Mouse (Mus musculus) thymus, adult 2 months (tissue): Measurements from ENCODE around the gene Lrrc75b. TPM values are rescaled to one million over a fixed set of nuclear protein-coding genes. Genes with fewer than 3 reads are reported as not detected.

Experiments
- DNase-seq: peaks from one replicate; pipeline ENCODE4 v3.0.0; 2021
- H3K27ac ChIP-seq: fragments of 200-500 bp; 2 replicates; pipeline ENCODE4 v1.5.1; 2012; ENCODE audit warnings: low read length, control low read depth; ENCODE audit not compliant: control insufficient read depth, insufficient read depth
- H3K27me3 ChIP-seq: fragments of 200-500 bp; 2 replicates; pipeline ENCODE4 v1.6.1; 2012; ENCODE audit warnings: mild to moderate bottlenecking, low read length, moderate library complexity, mixed read lengths; ENCODE audit not compliant: control insufficient read depth, insufficient read depth
- H3K36me3 ChIP-seq: fragments of 200-500 bp; 2 replicates; pipeline ENCODE4 v1.6.1; 2012; ENCODE audit warnings: mild to moderate bottlenecking, low read length, moderate library complexity; ENCODE audit not compliant: control insufficient read depth, insufficient read depth
- H3K4me1 ChIP-seq: fragments of 200-500 bp; replicated peaks from 2 replicates; pipeline ENCODE4 v1.6.1; 2012; ENCODE audit warnings: low read length; ENCODE audit not compliant: control insufficient read depth, insufficient read depth
- H3K4me3 ChIP-seq: fragments of 200-500 bp; 2 replicates; pipeline ENCODE4 v1.5.1; 2012; ENCODE audit warnings: mild to moderate bottlenecking, low read length, control low read depth, moderate library complexity; ENCODE audit not compliant: control insufficient read depth, insufficient read depth
- CTCF ChIP-seq: fragments of 200-500 bp; IDR thresholded peaks from 2 replicates; pipeline ENCODE4 v1.5.1; 2012; ENCODE audit warnings: mild to moderate bottlenecking, control low read depth, low read length, moderate library complexity, borderline replicate concordance; ENCODE audit not compliant: control insufficient read depth, poor library complexity, insufficient read depth; ENCODE audit errors: extremely low read depth
- POLR2A ChIP-seq: fragments of 200-500 bp; IDR thresholded peaks from 2 replicates; pipeline ENCODE4 v1.6.1; 2012; ENCODE audit warnings: mild to moderate bottlenecking, low read length, control low read depth, moderate library complexity; ENCODE audit not compliant: control insufficient read depth, poor library complexity, insufficient read depth; ENCODE audit errors: extremely low read depth
- WGBS: fragments of 180-500 bp; shearing (Covaris S2); methylation state at CpG from one replicate; pipeline ENCODE4 v1.1.7; 2018; 5-methylcytosine and 5-hydroxymethylcytosine counted together
- polyA plus RNA-seq: library from polyadenylated mRNA; depleted of rRNA; stranded (reverse); fragments of >200 nt; gene quantifications from 2 replicates; pipeline ENCODE4 v1.2.3, GENCODE M21; 2012

The Lrrc75b gene
- polyA plus RNA-seq, 1 experiment: 1.8 TPM

DNA sequence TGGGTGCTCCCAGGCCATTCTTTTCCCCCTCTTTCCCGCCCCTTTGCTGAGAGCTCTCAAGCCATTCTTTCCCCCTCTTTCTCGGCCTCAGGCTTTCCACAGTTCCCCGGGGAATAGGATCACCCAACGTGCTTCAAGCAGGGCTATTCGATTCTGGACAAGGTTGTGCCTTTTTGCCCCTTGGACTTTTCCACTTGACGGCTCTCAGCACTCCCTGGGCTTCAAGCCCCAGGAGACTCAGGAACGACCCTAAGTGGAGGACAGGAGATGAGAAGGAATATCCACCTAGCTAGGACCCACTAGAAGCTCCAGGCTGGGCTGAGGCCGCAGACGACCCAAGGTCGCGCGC, 43.4 kb downstream of the Lrrc75b start:
- 4% methylated on average over 12 of the region's 12 CpGs for WGBS
- Histone ChIP-seq H3K27me3 (no peaks in the 10 kb centered on the region), H3K4me1 (peaks cover 12% of the 10 kb centered on the region), H3K36me3 (peaks cover 13% of the 10 kb centered on the region; the same call in 1 of the 2 replicates), H3K27ac (peak overlapping the region; percentile 57; the same call in 1 of the 2 replicates), H3K4me3 (peak overlapping the region; percentile 81)
- no peak for TF ChIP-seq CTCF
- TF ChIP-seq POLR2A: no peak
- DNase-seq: no peak

DNA sequence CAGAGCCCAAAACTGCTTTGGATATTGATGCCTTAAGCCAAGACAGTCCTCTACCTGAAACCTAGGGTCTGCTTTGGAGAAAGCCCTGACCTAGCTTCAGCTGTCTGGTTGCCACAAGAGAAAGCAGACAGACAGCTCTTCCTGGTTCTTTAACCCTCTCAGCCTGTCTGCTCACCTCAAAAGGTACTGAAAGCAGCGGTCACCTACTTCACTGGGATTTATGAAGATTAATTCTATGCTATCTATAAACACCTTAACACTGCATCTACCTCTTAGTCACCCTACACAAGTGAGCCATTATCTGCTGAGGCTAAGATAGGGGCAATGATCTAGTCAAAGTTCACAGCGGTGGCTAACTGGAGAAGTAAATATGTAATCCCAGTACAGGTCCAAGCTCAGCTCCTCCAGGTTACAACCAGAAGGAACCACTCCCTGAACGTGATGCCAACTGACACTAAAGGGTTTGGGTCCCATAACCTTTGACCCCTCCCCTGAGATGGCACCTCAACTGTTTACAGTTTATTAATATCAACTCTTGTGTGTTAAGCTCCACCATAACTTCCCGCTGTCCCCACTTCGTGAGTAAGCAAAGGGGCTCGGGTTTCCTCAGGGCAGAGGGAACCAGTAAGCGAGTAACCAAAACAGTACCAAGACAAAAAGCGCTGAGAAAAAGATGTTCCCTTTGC, 43.9 kb downstream of the Lrrc75b start:
- Histone ChIP-seq H3K27me3 (no peaks in the 10 kb centered on the region), H3K27ac (peak overlapping the region; percentile 57; the same call in 1 of the 2 replicates), H3K4me1 (peaks cover 12% of the 10 kb centered on the region), H3K36me3 (peaks cover 13% of the 10 kb centered on the region), H3K4me3 (peak overlapping the region; percentile 81)
- no peak for TF ChIP-seq POLR2A
- TF ChIP-seq CTCF: no peak
- DNase-seq: no peak
- WGBS: 32% methylated on average over 8 of the region's 8 CpGs

DNA sequence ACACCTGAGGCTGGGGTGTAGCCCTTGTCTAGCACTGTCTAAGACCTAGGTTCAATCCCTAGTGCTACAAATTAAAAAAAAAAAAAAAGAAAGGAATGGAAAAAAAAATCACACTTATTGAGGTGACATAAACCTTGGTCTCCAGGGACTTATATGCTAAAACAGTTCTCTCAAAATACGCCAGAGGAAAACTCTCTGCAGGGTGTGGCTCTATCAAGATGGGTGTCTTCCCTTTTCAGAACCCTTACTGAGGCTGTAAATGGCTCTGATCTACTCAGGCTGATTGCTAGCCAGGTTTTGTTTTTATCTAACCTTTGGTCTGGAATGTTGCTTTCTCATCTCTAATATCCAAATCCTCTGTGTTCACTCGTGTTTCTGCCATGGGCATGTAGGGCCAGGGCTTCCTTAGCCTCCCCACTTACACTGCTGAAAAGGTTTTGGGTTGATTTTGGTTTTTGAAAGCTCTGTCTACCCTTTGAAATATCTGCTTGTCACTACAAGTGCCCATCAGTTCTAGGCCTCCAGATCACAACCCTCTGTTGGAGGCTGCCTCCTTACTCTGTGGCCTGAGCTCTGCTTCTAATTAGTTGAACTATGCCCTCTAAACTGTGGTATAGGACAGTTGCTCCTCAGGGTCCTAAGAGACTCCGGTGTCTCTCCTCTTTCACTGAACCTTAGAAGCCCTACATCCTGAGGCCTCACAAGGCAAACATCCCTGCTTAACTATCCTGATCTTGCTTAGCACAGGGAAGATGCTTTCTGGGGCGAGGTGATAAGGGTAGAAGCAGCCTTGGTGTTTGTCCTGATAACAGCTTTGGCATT, 44.7 kb downstream of the Lrrc75b start:
- H3K27me3 ChIP-seq: no peaks in the 10 kb centered on the region
- no peak overlapping the region for H3K27ac ChIP-seq
- TF ChIP-seq POLR2A (no peak), CTCF (no peak)
- 94% methylated on average over 4 of the region's 4 CpGs for WGBS
- H3K4me3 ChIP-seq: no peak overlapping the region
- peaks cover 12% of the 10 kb centered on the region for H3K4me1 ChIP-seq
- no peak for DNase-seq
- peaks cover 16% of the 10 kb centered on the region for H3K36me3 ChIP-seq

DNA sequence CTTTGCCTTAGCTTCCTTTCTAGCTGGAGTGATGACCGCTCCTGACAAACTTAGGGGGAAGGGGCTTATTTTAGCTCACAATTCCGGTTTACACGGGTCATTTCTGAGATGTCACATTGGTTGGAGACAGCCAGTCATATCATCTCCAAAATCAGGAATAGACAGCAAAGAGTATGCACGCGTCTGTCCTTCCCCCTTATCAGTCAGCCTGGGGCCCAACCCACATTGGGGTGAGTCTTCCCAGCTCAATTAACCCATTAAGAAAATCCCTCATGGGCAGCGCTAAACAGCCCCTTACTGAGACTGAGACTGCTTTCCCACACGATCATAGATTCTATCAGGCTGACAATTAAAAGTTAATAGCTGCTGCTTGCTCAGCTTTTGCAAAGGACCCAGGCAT, 45.8 kb downstream of the Lrrc75b start:
- no peak for DNase-seq
- H3K27ac ChIP-seq: no peak overlapping the region
- no peaks in the 10 kb centered on the region for H3K27me3 ChIP-seq
- peaks cover 12% of the 10 kb centered on the region for H3K4me1 ChIP-seq
- TF ChIP-seq CTCF (no peak), POLR2A (no peak)
- H3K36me3 ChIP-seq: peaks cover 22% of the 10 kb centered on the region
- 84% methylated on average over 7 of the region's 7 CpGs for WGBS
- no peak overlapping the region for H3K4me3 ChIP-seq

DNA sequence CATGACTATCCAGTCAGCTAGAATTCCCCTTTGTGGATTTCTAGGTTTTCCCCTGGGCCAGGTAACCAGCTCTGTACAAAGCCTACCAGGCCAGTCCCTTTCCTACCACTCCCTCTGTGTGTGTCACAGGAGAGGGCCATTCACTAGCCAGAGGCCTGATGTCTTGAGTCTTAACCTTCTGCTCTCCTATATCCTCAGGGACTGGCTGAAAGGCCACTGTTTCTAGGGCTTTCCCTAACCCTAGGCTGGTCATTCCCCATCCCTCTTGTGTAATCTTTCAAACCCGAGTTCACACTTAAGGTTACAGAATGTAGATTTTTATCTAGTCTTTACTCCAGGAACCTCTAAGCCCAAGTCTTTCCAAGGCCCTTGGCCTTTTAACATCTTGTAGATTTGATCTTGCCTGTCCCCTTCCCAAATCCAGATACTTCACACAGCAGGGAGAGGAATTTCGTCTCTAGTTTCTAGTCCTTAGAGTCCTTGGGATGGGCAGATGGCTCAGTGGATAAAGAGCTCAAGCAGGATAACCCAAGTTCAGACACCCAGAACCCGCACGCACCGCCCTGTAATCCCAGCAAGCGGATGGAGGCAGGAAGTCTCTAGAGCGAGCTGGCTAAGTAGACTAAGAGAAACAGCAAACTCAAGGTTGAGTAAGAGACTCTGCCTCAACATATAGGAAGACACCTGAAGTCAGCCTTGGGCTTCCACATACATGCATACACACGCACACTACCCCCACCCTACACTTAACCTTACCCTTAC, 46.6 kb downstream of the Lrrc75b start:
- no peak for DNase-seq
- H3K27ac ChIP-seq: no peak overlapping the region
- H3K36me3 ChIP-seq: peaks cover 31% of the 10 kb centered on the region
- no peak overlapping the region for H3K4me3 ChIP-seq
- WGBS: 93% methylated on average over 8 of the region's 8 CpGs
- TF ChIP-seq CTCF (no peak), POLR2A (no peak)
- H3K27me3 ChIP-seq: no peaks in the 10 kb centered on the region
- H3K4me1 ChIP-seq: peaks cover 12% of the 10 kb centered on the region

DNA sequence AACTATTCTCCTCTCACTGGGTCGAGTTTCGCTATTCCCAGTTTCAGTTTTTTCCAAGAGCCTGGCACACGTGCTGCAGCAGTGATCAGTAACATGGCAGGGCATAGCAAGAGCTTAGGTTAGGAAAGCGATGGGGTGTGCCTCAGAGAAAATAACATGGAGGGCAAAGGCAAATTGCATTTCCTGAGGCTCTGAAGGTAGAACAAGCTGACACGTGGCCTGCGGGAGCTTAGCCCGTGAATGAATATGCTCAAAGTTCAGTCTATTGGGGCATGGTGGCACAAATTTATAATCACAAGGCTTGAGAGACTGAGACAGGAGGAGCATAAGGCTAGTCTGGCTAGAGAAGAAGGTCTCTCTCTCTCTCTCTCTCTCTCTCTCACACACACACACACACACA, 47.3 kb downstream of the Lrrc75b start:
- no peak for DNase-seq
- Histone ChIP-seq H3K27ac (no peak overlapping the region), H3K4me3 (no peak overlapping the region), H3K4me1 (peaks cover 12% of the 10 kb centered on the region), H3K27me3 (no peaks in the 10 kb centered on the region), H3K36me3 (peaks cover 38% of the 10 kb centered on the region)
- TF ChIP-seq CTCF (no peak), POLR2A (no peak)
- WGBS: 93% methylated on average over 7 of the region's 7 CpGs
